Mouse (Mus musculus): ENCODE results near the gene Il21r. TPM values are rescaled to one million over a fixed set of nuclear protein-coding genes. Genes with fewer than 3 reads are reported as not detected.

Il21r gene
- total RNA-seq (2014; rRNA removed) (0.52 TPM in 1 of 2 replicates, not detected in the other), polyA plus RNA-seq (2015; fragmentation: Nextera tagmentation; extraction: Ambion mirVana) (0.29 and 0.40 TPM in 2 replicates)

- WGBS: 68% methylated on average over 11 of the region's 11 CpGs
- H3K9me3 ChIP-seq (ENCODE audit: low read length): no peaks in the 10 kb centered on the region
- H3K36me3 ChIP-seq (ENCODE audit: insufficient read depth, low read length): no peaks in the 10 kb centered on the region
- H3K4me1 ChIP-seq (ENCODE audit: insufficient read depth, low read length): no peaks in the 10 kb centered on the region
- no peak within 1 kb of the TSS for H3K27ac ChIP-seq
- H3K4me2 ChIP-seq (ENCODE audit: low read depth, low read length): no peak within 1 kb of the TSS
- no peak for TF ChIP-seq CTCF (IDR thresholded peaks at IDR 0.05; ENCODE audit: low read depth)
- DNase-seq (ENCODE audit: low spot score) (no peak), ATAC-seq (no peak)
- no peak within 1 kb of the TSS for H3K4me3 ChIP-seq (ENCODE audit: low read length)
- no peak within 1 kb of the TSS for H3K9ac ChIP-seq (replicated peaks; ENCODE audit: low read length)
- no peaks in the 10 kb centered on the region for H3K27me3 ChIP-seq (ENCODE audit: insufficient read depth, low read length)
Measured at GRCm38 (mm10) chr7:125603185-125603631, at the start of gene Il21r. Gene Il21r (plus strand): TSS chr7:125603429.

- DNase-seq (ENCODE audit: low spot score) (no peak), ATAC-seq (no peak)
- peaks cover 22% of the 10 kb centered on the region for H3K4me1 ChIP-seq (ENCODE audit: insufficient read depth, low read length)
- no peak overlapping the region for H3K4me3 ChIP-seq (ENCODE audit: low read length)
- no peaks in the 10 kb centered on the region for H3K9me3 ChIP-seq (ENCODE audit: low read length)
- H3K9ac ChIP-seq (replicated peaks; ENCODE audit: low read length): no peak overlapping the region
- no peaks in the 10 kb centered on the region for H3K27me3 ChIP-seq (ENCODE audit: insufficient read depth, low read length)
- no peak for TF ChIP-seq CTCF (IDR thresholded peaks at IDR 0.05; ENCODE audit: low read depth)
- no peak overlapping the region for H3K27ac ChIP-seq
- H3K36me3 ChIP-seq (ENCODE audit: insufficient read depth, low read length): no peaks in the 10 kb centered on the region
- peak overlapping the region; percentile 99 for H3K4me2 ChIP-seq (ENCODE audit: low read depth, low read length)
- WGBS: 69% methylated on average over 13 of the region's 13 CpGs
Measured at GRCm38 (mm10) chr7:125553653-125554428, 49.4 kb upstream of the Il21r start.

GRCm38 (mm10) chr7:125554456-125555114, 48.6 kb upstream of the Il21r start:
- Histone ChIP-seq H3K36me3 (ENCODE audit: insufficient read depth, low read length) (no peaks in the 10 kb centered on the region), H3K27ac (no peak overlapping the region), H3K9me3 (ENCODE audit: low read length) (no peaks in the 10 kb centered on the region), H3K4me2 (ENCODE audit: low read depth, low read length) (no peak overlapping the region), H3K4me3 (ENCODE audit: low read length) (no peak overlapping the region), H3K9ac (replicated peaks; ENCODE audit: low read length) (no peak overlapping the region), H3K27me3 (ENCODE audit: insufficient read depth, low read length) (no peaks in the 10 kb centered on the region), H3K4me1 (ENCODE audit: insufficient read depth, low read length) (peaks cover 22% of the 10 kb centered on the region)
- ATAC-seq (no peak), DNase-seq (ENCODE audit: low spot score) (no peak)
- 91% methylated on average over 9 of the region's 9 CpGs for WGBS
- no peak for TF ChIP-seq CTCF (IDR thresholded peaks at IDR 0.05; ENCODE audit: low read depth)

- no peaks in the 10 kb centered on the region for H3K27me3 ChIP-seq (ENCODE audit: insufficient read depth, low read length)
- no peak for TF ChIP-seq CTCF (IDR thresholded peaks at IDR 0.05; ENCODE audit: low read depth)
- no peak overlapping the region for H3K27ac ChIP-seq
- peaks cover 28% of the 10 kb centered on the region for H3K4me1 ChIP-seq (ENCODE audit: insufficient read depth, low read length)
- H3K9me3 ChIP-seq (ENCODE audit: low read length): no peaks in the 10 kb centered on the region
- no peak overlapping the region for H3K9ac ChIP-seq (replicated peaks; ENCODE audit: low read length)
- no peaks in the 10 kb centered on the region for H3K36me3 ChIP-seq (ENCODE audit: insufficient read depth, low read length)
- no peak overlapping the region for H3K4me2 ChIP-seq (ENCODE audit: low read depth, low read length)
- DNase-seq (ENCODE audit: low spot score) (no peak), ATAC-seq (no peak)
- no peak overlapping the region for H3K4me3 ChIP-seq (ENCODE audit: low read length)
- 75% methylated on average over 7 of the region's 7 CpGs for WGBS
Measured at GRCm38 (mm10) chr7:125555351-125555872, 47.8 kb upstream of the Il21r start.

- DNase-seq (ENCODE audit: low spot score) (no peak), ATAC-seq (no peak)
- Histone ChIP-seq H3K27me3 (ENCODE audit: insufficient read depth, low read length) (no peaks in the 10 kb centered on the region), H3K9me3 (ENCODE audit: low read length) (no peaks in the 10 kb centered on the region), H3K4me1 (ENCODE audit: insufficient read depth, low read length) (peaks cover 31% of the 10 kb centered on the region), H3K9ac (replicated peaks; ENCODE audit: low read length) (no peak overlapping the region), H3K4me3 (ENCODE audit: low read length) (no peak overlapping the region), H3K4me2 (ENCODE audit: low read depth, low read length) (no peak overlapping the region), H3K36me3 (ENCODE audit: insufficient read depth, low read length) (no peaks in the 10 kb centered on the region), H3K27ac (no peak overlapping the region)
- 83% methylated on average over 4 of the region's 4 CpGs for WGBS
- TF ChIP-seq CTCF (IDR thresholded peaks at IDR 0.05; ENCODE audit: low read depth): no peak
Measured at GRCm38 (mm10) chr7:125556096-125556495, 47.1 kb upstream of the Il21r start.

GRCm38 (mm10) chr7:125556865-125557264, 46.4 kb upstream of the Il21r start:
- ATAC-seq: no peak
- Histone ChIP-seq H3K9me3 (ENCODE audit: low read length) (no peaks in the 10 kb centered on the region), H3K27me3 (ENCODE audit: insufficient read depth, low read length) (no peaks in the 10 kb centered on the region), H3K36me3 (ENCODE audit: insufficient read depth, low read length) (no peaks in the 10 kb centered on the region), H3K4me2 (ENCODE audit: low read depth, low read length) (no peak overlapping the region), H3K4me1 (ENCODE audit: insufficient read depth, low read length) (peaks cover 25% of the 10 kb centered on the region), H3K9ac (replicated peaks; ENCODE audit: low read length) (no peak overlapping the region), H3K4me3 (ENCODE audit: low read length) (no peak overlapping the region), H3K27ac (no peak overlapping the region)
- 46% methylated on average over 8 of the region's 8 CpGs for WGBS
- no peak for TF ChIP-seq CTCF (IDR thresholded peaks at IDR 0.05; ENCODE audit: low read depth)
- DNase-seq (ENCODE audit: low spot score): no peak
